Mouse (Mus musculus) thymus, postnatal 36 days (tissue): ENCODE data around the gene Uck1.

ENCODE experiments used
- DNase-seq, 2 experiments: peaks; one replicate each; pipeline ENCODE4 v3.0.0; 2022; ENCODE audit warnings: mixed read lengths in 2 of 2

Gene Uck1

GRCm38 (mm10) chr2:32218541-32219334 lies 41.2 kb downstream of the Uck1 start:
- no peak for DNase-seq

GRCm38 (mm10) chr2:32218113-32218512 lies 41.8 kb downstream of the Uck1 start:
- no peak for DNase-seq

GRCm38 (mm10) chr2:32217656-32218055 lies 42.3 kb downstream of the Uck1 start:
- DNase-seq: no peak

GRCm38 (mm10) chr2:32216506-32216905 lies 43.5 kb downstream of the Uck1 start:
- DNase-seq: no peak

- DNase-seq: no peak
Measured at GRCm38 (mm10) chr2:32215576-32215975, 44.4 kb downstream of the Uck1 start.

GRCm38 (mm10) chr2:32213000-32213399 lies 47.0 kb downstream of the Uck1 start:
- DNase-seq: no peak

- DNase-seq: no peak
Measured at GRCm38 (mm10) chr2:32211689-32212088, 48.3 kb downstream of the Uck1 start.

GRCm38 (mm10) chr2:32207682-32208081 lies 52.3 kb downstream of the Uck1 start:
- no peak for DNase-seq
